Mouse (Mus musculus) stomach, postnatal 0 days (tissue): ENCODE results near the gene App. TPM values are rescaled to one million over a fixed set of nuclear protein-coding genes. Genes with fewer than 3 reads are reported as not detected.
A peak's percentile ranks its signal among the peaks of the same experiment; 100 is the strongest.

Experiments used
- ATAC-seq: fragments of 200-750 bp; cut with Nextera tagmentation; 2 replicates; pipeline ENCODE4 v1.8.0; 2017; ENCODE audit not compliant: low FRiP score, low TSS enrichment
- DNase-seq: peaks from one replicate; pipeline ENCODE4 v3.0.0-alpha.2; 2016; ENCODE audit warnings: low spot score
- H3K27ac ChIP-seq: fragments of 300-500 bp; sonication (generic); replicated peaks from 2 replicates; pipeline ENCODE4 v1.5.1; 2014; ENCODE audit warnings: mild to moderate bottlenecking, control low read depth
- H3K27me3 ChIP-seq: fragments of 300-500 bp; sonication (generic); 2 replicates; pipeline ENCODE4 v1.6.1; 2014; ENCODE audit warnings: low read length; ENCODE audit not compliant: control insufficient read depth, insufficient read depth
- H3K36me3 ChIP-seq: fragments of 300-500 bp; sonication (generic); 2 replicates; pipeline ENCODE4 v1.6.1; 2014; ENCODE audit warnings: low read length, mixed read lengths; ENCODE audit not compliant: control insufficient read depth, insufficient read depth
- H3K4me1 ChIP-seq: fragments of 300-500 bp; sonication (generic); replicated peaks from 2 replicates; pipeline ENCODE4 v1.6.1; 2014; ENCODE audit warnings: antibody characterized with exemption; ENCODE audit not compliant: control insufficient read depth, insufficient read depth
- H3K4me2 ChIP-seq: fragments of 300-500 bp; sonication (generic); replicated peaks from 2 replicates; pipeline ENCODE4 v1.6.1; 2014; ENCODE audit warnings: low read depth, mild to moderate bottlenecking, control low read depth, moderate library complexity
- H3K4me3 ChIP-seq: fragments of 300-500 bp; sonication (generic); 2 replicates; pipeline ENCODE4 v1.5.1; 2014; ENCODE audit warnings: low read depth, low read length, control low read depth
- H3K9ac ChIP-seq: fragments of 300-500 bp; sonication (generic); 2 replicates; pipeline ENCODE4 v1.6.1; 2014; ENCODE audit warnings: mild to moderate bottlenecking, low read length, control low read depth, mixed read lengths
- H3K9me3 ChIP-seq: fragments of 300-500 bp; sonication (generic); 2 replicates; pipeline ENCODE4 v1.6.1; 2016; ENCODE audit warnings: low read length; ENCODE audit not compliant: control insufficient read depth
- CTCF ChIP-seq: IDR thresholded peaks from 2 replicates; pipeline ENCODE4 v1.5.1; 2016; ENCODE audit warnings: antibody characterized with exemption, low read depth, mild to moderate bottlenecking, moderate library complexity
- EP300 ChIP-seq: optimal IDR thresholded peaks from 2 replicates; pipeline ENCODE3; 2016; ENCODE audit warnings: antibody characterized with exemption
- WGBS: fragments of 180-500 bp; shearing (Covaris S2); extraction: QIAGEN DNeasy Blood & Tissue Kit; methylation state at CpG from one replicate; pipeline ENCODE4 v1.1.7; 2014; 5-methylcytosine and 5-hydroxymethylcytosine counted together
- polyA plus RNA-seq: library from polyadenylated mRNA; unstranded; fragments of >200 nt; fragmentation: Nextera tagmentation; extraction: Ambion mirVana; gene quantifications from 2 replicates; pipeline ENCODE4 v1.2.1, GENCODE M21; 2015

Gene App
- 156 and 159 TPM in 2 replicates for polyA plus RNA-seq

- Histone ChIP-seq H3K36me3 (no peaks in the 10 kb centered on the region), H3K4me2 (peak within 1 kb of the TSS; percentile 77), H3K4me1 (peaks cover 2% of the 10 kb centered on the region; the same call in 1 of the 2 replicates), H3K9me3 (no peaks in the 10 kb centered on the region), H3K4me3 (peak within 1 kb of the TSS; percentile 70), H3K27ac (peak within 1 kb of the TSS; percentile 93), H3K9ac (peak within 1 kb of the TSS; percentile 86), H3K27me3 (no peaks in the 10 kb centered on the region)
- WGBS: 1% methylated on average over 69 of the region's 78 CpGs
- DNase-seq (peak; percentile 92), ATAC-seq (peak; percentile 86)
- peak; percentile 91 for TF ChIP-seq CTCF
- no peak for TF ChIP-seq EP300
These were observed at the start of gene App for GRCm38 (mm10) chr16:85173373-85174081. Gene App (minus strand): TSS chr16:85173766.

DNA sequence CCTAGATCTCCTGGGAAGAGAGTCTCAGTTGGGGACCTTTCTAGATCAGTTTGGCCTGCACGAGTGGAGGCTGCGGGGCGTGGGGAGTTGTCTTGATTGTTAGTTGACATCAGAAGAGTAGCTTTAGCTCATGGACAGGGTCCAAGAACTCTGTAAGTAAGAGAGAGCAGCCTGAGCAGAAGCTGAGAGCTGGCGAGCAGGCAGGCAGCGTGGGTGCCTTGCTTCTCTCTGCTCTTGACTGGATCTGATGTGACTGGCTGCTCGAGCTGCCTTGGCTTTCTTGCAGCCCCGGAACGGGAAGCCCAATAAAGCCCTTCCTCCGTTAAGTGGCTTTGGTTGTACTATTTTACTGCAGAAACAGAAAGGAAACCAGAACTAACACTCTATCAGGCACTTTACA is 42.3 kb upstream of the App start:
- no peaks in the 10 kb centered on the region for H3K36me3 ChIP-seq
- no peaks in the 10 kb centered on the region for H3K4me1 ChIP-seq
- H3K9ac ChIP-seq: no peak overlapping the region
- H3K27ac ChIP-seq: no peak overlapping the region
- H3K4me3 ChIP-seq: no peak overlapping the region
- no peak overlapping the region for H3K4me2 ChIP-seq
- ATAC-seq: no peak
- H3K27me3 ChIP-seq: no peaks in the 10 kb centered on the region
- no peaks in the 10 kb centered on the region for H3K9me3 ChIP-seq
- no peak for DNase-seq
- TF ChIP-seq CTCF (no peak), EP300 (no peak)
- 54% methylated on average over 9 of the region's 9 CpGs for WGBS

GRCm38 (mm10) chr16:85215173-85215572 is 41.6 kb upstream of the App start:
- no peaks in the 10 kb centered on the region for H3K4me1 ChIP-seq
- DNase-seq: peak; percentile 15
- no peak overlapping the region for H3K4me3 ChIP-seq

DNA sequence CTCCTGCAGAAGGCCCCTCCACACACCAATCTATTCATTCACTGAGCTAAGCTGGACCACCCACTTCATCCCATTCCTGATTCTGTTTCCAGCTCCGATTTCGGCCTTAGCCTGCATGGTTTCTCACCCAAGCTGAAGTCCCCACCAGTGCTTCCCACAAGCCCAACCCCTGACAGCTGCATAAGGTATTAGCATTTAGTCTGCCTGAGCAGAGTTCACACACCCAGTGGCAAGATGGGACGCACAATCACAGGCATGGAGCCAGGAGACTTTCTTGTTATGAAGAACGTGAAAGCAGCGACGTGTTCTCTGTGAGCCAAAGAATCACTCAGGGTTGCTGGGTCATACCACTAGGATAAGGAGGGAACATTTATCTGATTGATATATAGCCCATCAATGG is 22.1 kb upstream of the App start:
- no peak for DNase-seq
- H3K27ac ChIP-seq: no peak overlapping the region
- H3K9ac ChIP-seq: no peak overlapping the region
- TF ChIP-seq CTCF (no peak), EP300 (no peak)
- no peak overlapping the region for H3K4me2 ChIP-seq
- H3K9me3 ChIP-seq: no peaks in the 10 kb centered on the region
- ATAC-seq: no peak
- no peaks in the 10 kb centered on the region for H3K4me1 ChIP-seq
- H3K36me3 ChIP-seq: no peaks in the 10 kb centered on the region
- WGBS: 41% methylated on average over 6 of the region's 6 CpGs
- no peak overlapping the region for H3K4me3 ChIP-seq
- no peaks in the 10 kb centered on the region for H3K27me3 ChIP-seq

More at GRCm38 (mm10) chr16:85215173-85215572, 41.6 kb upstream of the App start:
- Histone ChIP-seq H3K36me3 (no peaks in the 10 kb centered on the region), H3K27ac (no peak overlapping the region), H3K27me3 (no peaks in the 10 kb centered on the region), H3K9me3 (no peaks in the 10 kb centered on the region), H3K4me2 (no peak overlapping the region), H3K9ac (no peak overlapping the region)
- no peak for ATAC-seq
- WGBS: 41% methylated on average over 9 of the region's 9 CpGs
- TF ChIP-seq CTCF: no peak
- TF ChIP-seq EP300: no peak

GRCm38 (mm10) chr16:85195167-85195566 is 21.6 kb upstream of the App start:
- Histone ChIP-seq H3K4me1 (no peaks in the 10 kb centered on the region), H3K27me3 (no peaks in the 10 kb centered on the region), H3K9me3 (no peaks in the 10 kb centered on the region), H3K27ac (no peak overlapping the region), H3K4me3 (no peak overlapping the region), H3K9ac (no peak overlapping the region), H3K36me3 (no peaks in the 10 kb centered on the region), H3K4me2 (no peak overlapping the region)
- no peak for ATAC-seq
- WGBS: 68% methylated on average over 6 of the region's 6 CpGs
- TF ChIP-seq CTCF (no peak), EP300 (no peak)
- DNase-seq: no peak

- H3K4me3 ChIP-seq: no peak overlapping the region
- no peaks in the 10 kb centered on the region for H3K27me3 ChIP-seq
- no peaks in the 10 kb centered on the region for H3K36me3 ChIP-seq
- no peak overlapping the region for H3K27ac ChIP-seq
- ATAC-seq (no peak), DNase-seq (no peak)
- H3K9me3 ChIP-seq: no peaks in the 10 kb centered on the region
- no peak for TF ChIP-seq EP300
- TF ChIP-seq CTCF: no peak
- WGBS: 55% methylated on average over 3 of the region's 3 CpGs
- no peak overlapping the region for H3K9ac ChIP-seq
- H3K4me1 ChIP-seq: no peaks in the 10 kb centered on the region
- H3K4me2 ChIP-seq: no peak overlapping the region
These were observed 7.9 kb upstream of the App start for GRCm38 (mm10) chr16:85181502-85181901.
